12 mouse cellular contexts compared by ENCODE assay signal in genomic region chr11:115697722-115698121, GRCm38 (mm10). TPM values are rescaled to one million over a fixed set of nuclear protein-coding genes. Genes with fewer than 3 reads are reported as not detected.
DNase-seq lines count a peak whose midpoint lies in the region; ATAC-seq and TF ChIP-seq lines count a peak whose summit lies in the region.
"Had no signal": no experiment of that assay in that cellular context is flagged by ENCODE, and none has a peak within 500 bp of the region (broad histone marks: within the 10 kb centered on the region; RNA-seq: fewer than 3 reads in every experiment).

No protein-coding gene starts in this region.

- peak overlapping the region; percentile 71; the same call in 1 of the 2 replicates for H3K4me3 ChIP-seq in heart, embryonic 10.5 days
- H3K4me3 ChIP-seq in liver, adult 2 months (ENCODE audit: insufficient read depth, low read depth, low read length), result no peak overlapping the region
- no peak overlapping the region for H3K4me3 ChIP-seq in liver, embryonic 11.5 days (ENCODE audit: low read depth, low read length)
- H3K4me3 ChIP-seq in neural tube, embryonic 14.5 days (ENCODE audit: low read depth, low read length), result no peak overlapping the region; the same call in 1 of the 2 replicates

- H3K27ac ChIP-seq in heart, embryonic 10.5 days, result 0 out of 2 replicates have a peak overlapping the region, but pooled peaks have one; percentile 12
- peak overlapping the region; percentile 88 for H3K27ac ChIP-seq in liver, adult 2 months (replicated peaks; ENCODE audit: insufficient read depth, low read depth, low read length)
- H3K27ac ChIP-seq in liver, embryonic 11.5 days (ENCODE audit: low read depth, low read length), result no peak overlapping the region
- no peak overlapping the region for H3K27ac ChIP-seq in neural tube, embryonic 14.5 days (ENCODE audit: low read depth, low read length)

- no peaks in the 10 kb centered on the region for H3K27me3 ChIP-seq in heart, embryonic 10.5 days (ENCODE audit: insufficient read depth, poor library complexity, severe bottlenecking)
- no peaks in the 10 kb centered on the region for H3K27me3 ChIP-seq in liver, adult 2 months (ENCODE audit: control insufficient read depth, insufficient read depth, low read length)
- H3K27me3 ChIP-seq in liver, embryonic 11.5 days (replicated peaks; ENCODE audit: control insufficient read depth, insufficient read depth, low read length), result no peaks in the 10 kb centered on the region
- no peaks in the 10 kb centered on the region for H3K27me3 ChIP-seq in neural tube, embryonic 14.5 days (ENCODE audit: control insufficient read depth, insufficient read depth, low read length)

- no peaks in the 10 kb centered on the region for H3K9me3 ChIP-seq in heart, embryonic 10.5 days
- H3K9me3 ChIP-seq in liver, embryonic 11.5 days (ENCODE audit: control insufficient read depth, low read length), result no peaks in the 10 kb centered on the region
- no peaks in the 10 kb centered on the region for H3K9me3 ChIP-seq in neural tube, embryonic 14.5 days (ENCODE audit: control insufficient read depth, low read length)

- ATAC-seq in liver, embryonic 11.5 days (replicated peaks; ENCODE audit: low FRiP score), result no peak
- ATAC-seq in neural tube, embryonic 14.5 days (ENCODE audit: low read depth), result no peak
- ATAC-seq in CD4-positive, CD25-positive, alpha-beta regulatory T cell, adult 4 months, result no peak

- H3K9ac ChIP-seq in liver, adult 2 months (ENCODE audit: low read depth, low read length), result no peak overlapping the region
- H3K9ac ChIP-seq in liver, embryonic 11.5 days (ENCODE audit: low read depth, low read length), result no peak overlapping the region
- no peak overlapping the region for H3K9ac ChIP-seq in neural tube, embryonic 14.5 days (replicated peaks; ENCODE audit: low read depth, low read length)

- H3K36me3 ChIP-seq in heart, embryonic 10.5 days, result peaks cover 13% of the 10 kb centered on the region
- H3K36me3 ChIP-seq in liver, adult 2 months (ENCODE audit: control insufficient read depth, insufficient read depth, low read length), result no peaks in the 10 kb centered on the region
- H3K36me3 ChIP-seq in liver, embryonic 11.5 days (ENCODE audit: control insufficient read depth, insufficient read depth, low read length), result peaks cover 4% of the 10 kb centered on the region; the same call in 1 of the 2 replicates
- H3K36me3 ChIP-seq in neural tube, embryonic 14.5 days (ENCODE audit: control insufficient read depth, insufficient read depth, low read length), result no peaks in the 10 kb centered on the region

- intact Hi-C loops in heart, postnatal 10 days (cut with DNase I), result loop anchor here (5.0 kb wide), 1 partner anchor 45 kb away; no protein-coding TSS in a partner anchor

- TF ChIP-seq CTCF in liver, adult 2 months (IDR thresholded peaks at IDR 0.05; ENCODE audit: low read depth, low read length), result no peak

- 72% methylated on average over 3 of the region's 3 CpGs for WGBS in heart, embryonic 10.5 days
- WGBS in liver, adult 2 months, result 77% methylated on average over 3 of the region's 3 CpGs
- 83% methylated on average over 3 of the region's 3 CpGs for WGBS in liver, embryonic 11.5 days
- 88% methylated on average over 3 of the region's 3 CpGs for WGBS in neural tube, embryonic 14.5 days

- peak overlapping the region; percentile 2; the same call in 1 of the 2 replicates for H3K4me2 ChIP-seq in liver, embryonic 11.5 days
- peak overlapping the region; percentile 80 for H3K4me2 ChIP-seq in neural tube, embryonic 14.5 days (ENCODE audit: low read depth, low read length)

- no peak for TF ChIP-seq POLR2A in liver, adult 2 months (IDR thresholded peaks at IDR 0.05; ENCODE audit: extremely low read depth, insufficient read depth, low read length)

- H3K4me1 ChIP-seq in heart, embryonic 10.5 days, result peaks cover 70% of the 10 kb centered on the region
- H3K4me1 ChIP-seq in liver, adult 2 months (ENCODE audit: control insufficient read depth, insufficient read depth, low read length), result peaks cover 50% of the 10 kb centered on the region
- peaks cover 37% of the 10 kb centered on the region for H3K4me1 ChIP-seq in liver, embryonic 11.5 days (replicated peaks; ENCODE audit: control insufficient read depth, insufficient read depth, low read length)
- H3K4me1 ChIP-seq in neural tube, embryonic 14.5 days (ENCODE audit: control insufficient read depth, insufficient read depth, low read length), result peaks cover 42% of the 10 kb centered on the region

- no peak for DNase-seq in heart, embryonic 10.5 days (ENCODE audit: low spot score)
- no peak for DNase-seq in heart, postnatal 10 days
- no peak for DNase-seq in liver, adult 2 months (ENCODE audit: extremely low read depth, low read depth, low spot score)
- DNase-seq in liver, result no peak
- DNase-seq in liver, embryonic 11.5 days (ENCODE audit: low spot score), result no peak
- DNase-seq in left cerebral cortex, adult 11 months (ENCODE audit: low spot score), result no peak
- DNase-seq: cerebellum, postnatal 25 days; kidney, postnatal 4 days; lung, postnatal 36 days; spleen, adult 18-20 months had no signal

- H3K79me2 ChIP-seq in liver, adult 2 months (ENCODE audit: control insufficient read depth, insufficient read depth, low read length), result peaks cover 43% of the 10 kb centered on the region; the same call in 1 of the 2 replicates

RNA-seq across cellular contexts. Expression of gene Grb2, which starts 10.7 kb away (rescaled TPM):
- 78.4 and 107 TPM in 2 replicates for polyA plus RNA-seq in heart, embryonic 10.5 days (2016; fragmentation: Nextera tagmentation; extraction: Ambion mirVana)
- 100 to 1,000 TPM; 122 to 144 TPM for total RNA-seq in heart, postnatal 10 days (2021)
- 14.7 and 17.3 TPM in 2 replicates for total RNA-seq in liver, adult 2 months (2014; rRNA removed)
- 27.7 and 28.4 TPM in 2 replicates for polyA plus RNA-seq in liver, adult 2 months (2012; rRNA removed)
- polyA plus RNA-seq in liver, embryonic 11.5 days (2014; fragmentation: Nextera tagmentation; extraction: Ambion mirVana), result 47.2 and 52.8 TPM in 2 replicates
- polyA plus RNA-seq in neural tube, embryonic 14.5 days (2014; fragmentation: Nextera tagmentation; extraction: Ambion mirVana), result 115 and 126 TPM in 2 replicates
- 10 to 100 TPM; 28.8 to 30.9 TPM for polyA plus RNA-seq in CD4-positive, CD25-positive, alpha-beta regulatory T cell, adult 4 months (2017; shearing (Covaris generic))

Comparison
In these comparisons a context has a peak if more than half of its experiments do, and no peak if none do; other contexts are left out.
1. H3K27ac ChIP-seq: peak in heart, embryonic 10.5 days (single experiment) and liver, adult 2 months (single experiment); none in liver, embryonic 11.5 days (single experiment) and neural tube, embryonic 14.5 days (single experiment).